Mouse (Mus musculus): ENCODE measurements around the gene Hoxc9. TPM values are rescaled to one million over a fixed set of nuclear protein-coding genes. Genes with fewer than 3 reads are reported as not detected.

The Hoxc9 gene
- polyA plus RNA-seq, 1 experiment from 2014 or later: not detected

- WGBS: under 1% methylated on average over 9 of the region's 9 CpGs
- no peak overlapping the region for H3K27ac ChIP-seq (ENCODE audit: low read length)
- H3K9me3 ChIP-seq (ENCODE audit: low read length): no peaks in the 10 kb centered on the region
- H3K4me3 ChIP-seq (ENCODE audit: low read depth, low read length): no peak overlapping the region
- no peak overlapping the region for H3K9ac ChIP-seq (replicated peaks; ENCODE audit: low read depth)
- peaks cover 93% of the 10 kb centered on the region for H3K27me3 ChIP-seq (replicated peaks; ENCODE audit: insufficient read depth, low read length)
- H3K4me2 ChIP-seq (replicated peaks; ENCODE audit: low read depth, low read length): no peak overlapping the region
- ATAC-seq (no peak), DNase-seq (ENCODE audit: low spot score) (no peak)
- no peaks in the 10 kb centered on the region for H3K36me3 ChIP-seq (ENCODE audit: insufficient read depth, low read length)
- TF ChIP-seq EP300 (IDR thresholded peaks at IDR 0.05) (no peak), CTCF (IDR thresholded peaks at IDR 0.05) (no peak)
- H3K4me1 ChIP-seq (ENCODE audit: insufficient read depth, low read depth, low read length): no peaks in the 10 kb centered on the region
These were observed 20.3 kb downstream of the Hoxc9 start for GRCm38 (mm10) chr15:102996548-102996947.

- Histone ChIP-seq H3K4me2 (replicated peaks; ENCODE audit: low read depth, low read length) (no peak overlapping the region), H3K4me1 (ENCODE audit: insufficient read depth, low read depth, low read length) (no peaks in the 10 kb centered on the region), H3K27ac (ENCODE audit: low read length) (no peak overlapping the region), H3K9me3 (ENCODE audit: low read length) (no peaks in the 10 kb centered on the region), H3K27me3 (replicated peaks; ENCODE audit: insufficient read depth, low read length) (peaks cover 93% of the 10 kb centered on the region), H3K4me3 (ENCODE audit: low read depth, low read length) (no peak overlapping the region), H3K9ac (replicated peaks; ENCODE audit: low read depth) (no peak overlapping the region), H3K36me3 (ENCODE audit: insufficient read depth, low read length) (no peaks in the 10 kb centered on the region)
- WGBS: 0% methylated on average over 3 of the region's 3 CpGs
- ATAC-seq: no peak
- TF ChIP-seq CTCF (IDR thresholded peaks at IDR 0.05) (no peak), EP300 (IDR thresholded peaks at IDR 0.05) (no peak)
- no peak for DNase-seq (ENCODE audit: low spot score)
These were observed 21.2 kb downstream of the Hoxc9 start for GRCm38 (mm10) chr15:102997431-102997830.

GRCm38 (mm10) chr15:102997939-102998355 is 21.7 kb downstream of the Hoxc9 start, which contains the start of gene Hoxc6:
Gene Hoxc6 (plus strand): TSS chr15:102998257.
- ATAC-seq (no peak), DNase-seq (ENCODE audit: low spot score) (no peak)
- Histone ChIP-seq H3K4me2 (replicated peaks; ENCODE audit: low read depth, low read length) (peak within 1 kb of the TSS; percentile 68), H3K27me3 (replicated peaks; ENCODE audit: insufficient read depth, low read length) (peaks cover 93% of the 10 kb centered on the region), H3K4me3 (ENCODE audit: low read depth, low read length) (peak within 1 kb of the TSS; percentile 31; the same call in 1 of the 2 replicates), H3K9me3 (ENCODE audit: low read length) (no peaks in the 10 kb centered on the region), H3K9ac (replicated peaks; ENCODE audit: low read depth) (no peak within 1 kb of the TSS), H3K36me3 (ENCODE audit: insufficient read depth, low read length) (no peaks in the 10 kb centered on the region), H3K4me1 (ENCODE audit: insufficient read depth, low read depth, low read length) (no peaks in the 10 kb centered on the region), H3K27ac (ENCODE audit: low read length) (no peak within 1 kb of the TSS)
- TF ChIP-seq CTCF (IDR thresholded peaks at IDR 0.05) (no peak), EP300 (IDR thresholded peaks at IDR 0.05) (no peak)
- WGBS: 3% methylated on average over 19 of the region's 19 CpGs

GRCm38 (mm10) chr15:102998608-102999182 is 22.5 kb downstream of the Hoxc9 start:
- Histone ChIP-seq H3K9me3 (ENCODE audit: low read length) (no peaks in the 10 kb centered on the region), H3K36me3 (ENCODE audit: insufficient read depth, low read length) (no peaks in the 10 kb centered on the region), H3K4me2 (replicated peaks; ENCODE audit: low read depth, low read length) (peak overlapping the region; percentile 68), H3K9ac (replicated peaks; ENCODE audit: low read depth) (no peak overlapping the region), H3K4me3 (ENCODE audit: low read depth, low read length) (0 out of 2 replicates have a peak overlapping the region, but pooled peaks have one; percentile 31), H3K27me3 (replicated peaks; ENCODE audit: insufficient read depth, low read length) (peaks cover 94% of the 10 kb centered on the region), H3K4me1 (ENCODE audit: insufficient read depth, low read depth, low read length) (no peaks in the 10 kb centered on the region), H3K27ac (ENCODE audit: low read length) (no peak overlapping the region)
- DNase-seq (ENCODE audit: low spot score) (no peak), ATAC-seq (no peak)
- under 1% methylated on average over 19 of the region's 19 CpGs for WGBS
- TF ChIP-seq CTCF (IDR thresholded peaks at IDR 0.05) (no peak), EP300 (IDR thresholded peaks at IDR 0.05) (no peak)

GRCm38 (mm10) chr15:102999183-102999831 is 23.1 kb downstream of the Hoxc9 start:
- Histone ChIP-seq H3K27ac (ENCODE audit: low read length) (no peak overlapping the region), H3K9ac (replicated peaks; ENCODE audit: low read depth) (no peak overlapping the region), H3K4me2 (replicated peaks; ENCODE audit: low read depth, low read length) (peak overlapping the region; percentile 68), H3K27me3 (replicated peaks; ENCODE audit: insufficient read depth, low read length) (peaks cover 94% of the 10 kb centered on the region), H3K9me3 (ENCODE audit: low read length) (no peaks in the 10 kb centered on the region), H3K4me1 (ENCODE audit: insufficient read depth, low read depth, low read length) (no peaks in the 10 kb centered on the region), H3K4me3 (ENCODE audit: low read depth, low read length) (peak overlapping the region; percentile 31), H3K36me3 (ENCODE audit: insufficient read depth, low read length) (no peaks in the 10 kb centered on the region)
- peak; percentile 42 for DNase-seq (ENCODE audit: low spot score)
- ATAC-seq: no peak; the same call in 1 of the 2 replicates
- 1% methylated on average over 33 of the region's 33 CpGs for WGBS
- TF ChIP-seq EP300 (IDR thresholded peaks at IDR 0.05) (no peak), CTCF (IDR thresholded peaks at IDR 0.05) (no peak)

- ATAC-seq: no peak
- Histone ChIP-seq H3K4me3 (ENCODE audit: low read depth, low read length) (no peak overlapping the region), H3K4me1 (ENCODE audit: insufficient read depth, low read depth, low read length) (no peaks in the 10 kb centered on the region), H3K9ac (replicated peaks; ENCODE audit: low read depth) (no peak overlapping the region), H3K4me2 (replicated peaks; ENCODE audit: low read depth, low read length) (peak overlapping the region; percentile 68; the same call in 1 of the 2 replicates), H3K27me3 (replicated peaks; ENCODE audit: insufficient read depth, low read length) (peaks cover 90% of the 10 kb centered on the region), H3K27ac (ENCODE audit: low read length) (no peak overlapping the region), H3K9me3 (ENCODE audit: low read length) (no peaks in the 10 kb centered on the region), H3K36me3 (ENCODE audit: insufficient read depth, low read length) (no peaks in the 10 kb centered on the region)
- 5% methylated on average over 11 of the region's 11 CpGs for WGBS
- no peak for TF ChIP-seq CTCF (IDR thresholded peaks at IDR 0.05)
- no peak for TF ChIP-seq EP300 (IDR thresholded peaks at IDR 0.05)
- DNase-seq (ENCODE audit: low spot score): no peak
These were observed 23.7 kb downstream of the Hoxc9 start for GRCm38 (mm10) chr15:102999955-103000354.

Measured in lung, postnatal 0 days (tissue).